Mouse (Mus musculus): ENCODE data around the gene Spon1. TPM values are rescaled to one million over a fixed set of nuclear protein-coding genes. Genes with fewer than 3 reads are reported as not detected.
A peak's percentile ranks its signal among the peaks of the same experiment; 100 is the strongest.

Gene Spon1
- polyA plus RNA-seq, 1 experiment from 2014 or later = 35.1 TPM

DNA sequence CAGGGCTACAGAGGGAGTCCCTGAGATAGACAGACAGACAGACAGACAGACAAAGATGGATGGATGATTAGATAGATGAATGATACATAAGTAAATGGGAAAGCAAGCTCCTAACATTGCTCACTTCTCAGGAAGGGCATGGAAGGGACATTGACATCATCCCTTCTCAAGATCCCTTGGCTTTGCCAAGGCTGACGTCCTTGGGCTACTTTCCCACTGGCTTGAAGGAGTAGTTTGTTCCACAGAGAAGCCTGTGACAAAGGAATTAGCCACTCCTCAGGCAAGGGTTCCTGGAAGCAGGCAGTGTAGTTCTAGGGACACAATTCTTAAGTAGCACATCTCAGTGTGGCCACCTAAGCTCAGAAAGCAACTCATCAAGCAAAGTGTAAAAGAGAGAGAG lies 296.7 kb downstream of the Spon1 start:
- no peak overlapping the region for H3K4me3 ChIP-seq (ENCODE audit: low read depth, low read length)
- H3K9ac ChIP-seq (replicated peaks; ENCODE audit: low read depth) = no peak overlapping the region
- ATAC-seq = peak; percentile 19; the same call in 1 of the 2 replicates
- TF ChIP-seq CTCF (IDR thresholded peaks at IDR 0.05) (no peak), EP300 (IDR thresholded peaks at IDR 0.05) (no peak; the same call in 1 of the 2 replicates)
- H3K36me3 ChIP-seq (ENCODE audit: insufficient read depth, low read length) = no peaks in the 10 kb centered on the region
- no peaks in the 10 kb centered on the region for H3K9me3 ChIP-seq (ENCODE audit: low read length)
- no peaks in the 10 kb centered on the region for H3K27me3 ChIP-seq (replicated peaks; ENCODE audit: insufficient read depth, low read length)
- H3K4me1 ChIP-seq (ENCODE audit: insufficient read depth, low read depth, low read length) = peaks cover 15% of the 10 kb centered on the region
- 33% methylated on average over 1 of the region's 1 CpGs for WGBS
- no peak overlapping the region for H3K27ac ChIP-seq (ENCODE audit: low read length)
- H3K4me2 ChIP-seq (replicated peaks; ENCODE audit: low read depth, low read length) = no peak overlapping the region
- peak; percentile 57 for DNase-seq (ENCODE audit: low spot score)

- Histone ChIP-seq H3K27me3 (replicated peaks; ENCODE audit: insufficient read depth, low read length) (no peaks in the 10 kb centered on the region), H3K4me3 (ENCODE audit: low read depth, low read length) (no peak overlapping the region), H3K4me2 (replicated peaks; ENCODE audit: low read depth, low read length) (0 out of 2 replicates have a peak overlapping the region, but pooled peaks have one; percentile 3), H3K36me3 (ENCODE audit: insufficient read depth, low read length) (no peaks in the 10 kb centered on the region), H3K9ac (replicated peaks; ENCODE audit: low read depth) (no peak overlapping the region), H3K9me3 (ENCODE audit: low read length) (no peaks in the 10 kb centered on the region), H3K4me1 (ENCODE audit: insufficient read depth, low read depth, low read length) (peaks cover 15% of the 10 kb centered on the region), H3K27ac (ENCODE audit: low read length) (0 out of 2 replicates have a peak overlapping the region, but pooled peaks have one; percentile 14)
- no peak for TF ChIP-seq CTCF (IDR thresholded peaks at IDR 0.05)
- no peak for TF ChIP-seq EP300 (IDR thresholded peaks at IDR 0.05)
- peak; percentile 25; the same call in 1 of the 2 replicates for ATAC-seq
- no peak for DNase-seq (ENCODE audit: low spot score)
- WGBS = 29% methylated on average over 8 of the region's 8 CpGs
Measured at GRCm38 (mm10) chr7:114063534-114063933, 297.7 kb downstream of the Spon1 start.

DNA sequence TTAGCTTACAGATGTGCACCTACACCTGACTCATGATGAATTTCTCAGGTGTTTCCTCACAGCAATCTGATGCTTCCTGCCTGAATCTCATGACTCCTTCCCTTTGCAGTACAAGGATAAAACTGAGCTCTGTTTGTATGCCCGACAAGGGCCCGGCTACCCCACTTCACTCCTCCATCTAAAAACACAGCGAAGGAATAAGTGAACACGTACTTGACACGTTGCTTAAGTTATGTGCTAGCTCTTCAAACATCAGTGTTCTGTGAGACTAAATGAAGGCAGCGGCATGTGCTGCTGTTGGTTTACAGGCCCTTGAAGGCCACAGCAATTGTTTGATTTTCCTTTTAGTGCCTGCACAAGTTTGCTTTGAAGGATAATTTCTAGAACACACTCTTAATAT lies 298.2 kb downstream of the Spon1 start:
- 0 out of 2 replicates have a peak overlapping the region, but pooled peaks have one; percentile 3 for H3K4me2 ChIP-seq (replicated peaks; ENCODE audit: low read depth, low read length)
- no peaks in the 10 kb centered on the region for H3K9me3 ChIP-seq (ENCODE audit: low read length)
- 45% methylated on average over 6 of the region's 6 CpGs for WGBS
- no peak overlapping the region for H3K4me3 ChIP-seq (ENCODE audit: low read depth, low read length)
- H3K36me3 ChIP-seq (ENCODE audit: insufficient read depth, low read length) = no peaks in the 10 kb centered on the region
- TF ChIP-seq CTCF (IDR thresholded peaks at IDR 0.05) (no peak), EP300 (IDR thresholded peaks at IDR 0.05) (no peak)
- DNase-seq (ENCODE audit: low spot score) (peak; percentile 74), ATAC-seq (peak; percentile 72)
- H3K9ac ChIP-seq (replicated peaks; ENCODE audit: low read depth) = no peak overlapping the region
- no peaks in the 10 kb centered on the region for H3K27me3 ChIP-seq (replicated peaks; ENCODE audit: insufficient read depth, low read length)
- H3K27ac ChIP-seq (ENCODE audit: low read length) = 0 out of 2 replicates have a peak overlapping the region, but pooled peaks have one; percentile 14
- H3K4me1 ChIP-seq (ENCODE audit: insufficient read depth, low read depth, low read length) = peaks cover 15% of the 10 kb centered on the region

DNA sequence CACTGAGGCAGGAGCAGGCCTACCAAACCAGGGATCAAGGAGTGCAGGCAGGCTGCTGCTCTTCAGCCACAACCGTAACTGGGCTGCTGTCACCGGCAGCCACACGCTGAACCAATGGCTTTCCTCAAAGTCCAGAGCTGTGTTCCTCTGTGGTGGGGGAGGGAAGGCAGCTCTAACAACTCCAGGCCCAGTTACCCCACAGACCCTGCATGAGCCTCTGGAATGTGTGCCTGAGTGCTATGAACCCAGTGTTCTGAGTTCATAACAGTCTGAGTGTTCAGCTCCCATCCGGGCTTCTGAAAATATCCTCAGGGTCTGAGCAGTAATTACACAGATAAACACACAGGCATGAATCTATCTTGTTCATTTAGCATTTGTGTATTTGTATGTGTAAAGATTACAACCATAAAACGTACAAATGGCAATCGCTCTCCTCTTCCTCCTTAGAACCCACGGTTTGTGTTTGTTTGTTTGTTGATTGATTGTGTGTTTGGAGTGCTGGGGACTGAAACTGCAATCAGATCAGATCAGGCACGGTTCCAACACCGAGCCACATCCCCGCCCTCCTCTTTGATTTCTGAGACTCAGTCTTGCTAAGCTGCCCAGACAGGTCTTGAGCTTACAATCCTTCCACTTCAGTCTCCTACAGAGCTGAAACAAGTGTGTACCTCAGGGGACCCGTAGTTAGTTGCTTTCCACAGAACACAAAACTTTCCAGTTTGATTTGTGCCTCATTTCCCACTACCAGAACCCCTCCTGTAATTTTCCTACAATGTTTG lies 299.8 kb downstream of the Spon1 start:
- ATAC-seq (no peak), DNase-seq (ENCODE audit: low spot score) (peak; percentile 40)
- no peak overlapping the region for H3K4me3 ChIP-seq (ENCODE audit: low read depth, low read length)
- H3K4me1 ChIP-seq (ENCODE audit: insufficient read depth, low read depth, low read length) = peaks cover 15% of the 10 kb centered on the region
- H3K27ac ChIP-seq (ENCODE audit: low read length) = no peak overlapping the region
- no peaks in the 10 kb centered on the region for H3K9me3 ChIP-seq (ENCODE audit: low read length)
- H3K9ac ChIP-seq (replicated peaks; ENCODE audit: low read depth) = no peak overlapping the region
- no peaks in the 10 kb centered on the region for H3K36me3 ChIP-seq (ENCODE audit: insufficient read depth, low read length)
- no peaks in the 10 kb centered on the region for H3K27me3 ChIP-seq (replicated peaks; ENCODE audit: insufficient read depth, low read length)
- no peak overlapping the region for H3K4me2 ChIP-seq (replicated peaks; ENCODE audit: low read depth, low read length)
- TF ChIP-seq CTCF (IDR thresholded peaks at IDR 0.05) (no peak), EP300 (IDR thresholded peaks at IDR 0.05) (no peak)
- 29% methylated on average over 11 of the region's 11 CpGs for WGBS

DNA sequence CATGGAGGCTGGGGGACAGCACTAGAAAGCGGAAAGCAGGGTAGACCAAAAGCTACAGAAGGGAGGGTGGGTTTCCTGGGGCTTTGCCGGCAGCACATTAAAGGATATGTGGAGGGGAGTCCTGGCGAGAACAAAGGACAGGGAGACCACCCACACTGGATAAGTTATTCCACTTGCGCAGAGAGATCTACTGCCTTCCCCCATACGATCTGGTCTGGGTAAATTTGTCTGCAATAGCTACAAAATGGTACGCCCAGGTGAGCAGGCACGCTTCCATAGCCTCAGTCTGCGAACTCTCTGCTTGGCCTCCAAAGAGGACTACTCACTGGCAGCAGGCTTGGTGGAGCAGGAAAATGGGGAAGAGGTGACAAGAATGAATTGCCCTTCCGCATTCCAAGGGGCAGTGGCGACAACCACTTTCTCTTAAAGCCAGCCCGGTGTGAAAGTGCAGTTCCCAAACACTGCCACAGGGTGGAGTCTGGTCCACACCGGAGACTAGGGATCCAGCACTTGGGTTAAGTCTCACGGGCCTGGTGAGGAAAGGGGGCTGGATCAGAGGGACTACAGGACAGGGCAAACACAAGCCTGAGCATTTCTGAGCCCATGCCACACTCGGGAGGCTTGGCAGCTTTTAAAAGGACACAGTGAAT lies 300.9 kb downstream of the Spon1 start:
- no peaks in the 10 kb centered on the region for H3K36me3 ChIP-seq (ENCODE audit: insufficient read depth, low read length)
- peaks cover 15% of the 10 kb centered on the region for H3K4me1 ChIP-seq (ENCODE audit: insufficient read depth, low read depth, low read length)
- H3K27me3 ChIP-seq (replicated peaks; ENCODE audit: insufficient read depth, low read length) = no peaks in the 10 kb centered on the region
- H3K27ac ChIP-seq (ENCODE audit: low read length) = no peak overlapping the region
- H3K9me3 ChIP-seq (ENCODE audit: low read length) = no peaks in the 10 kb centered on the region
- peak overlapping the region; percentile 49 for H3K4me2 ChIP-seq (replicated peaks; ENCODE audit: low read depth, low read length)
- 8% methylated on average over 14 of the region's 14 CpGs for WGBS
- TF ChIP-seq EP300 (IDR thresholded peaks at IDR 0.05) (no peak), CTCF (IDR thresholded peaks at IDR 0.05) (peak; percentile 98)
- DNase-seq (ENCODE audit: low spot score) (peak; percentile 91), ATAC-seq (peak; percentile 71)
- H3K4me3 ChIP-seq (ENCODE audit: low read depth, low read length) = 0 out of 2 replicates have a peak overlapping the region, but pooled peaks have one; percentile 6
- no peak overlapping the region for H3K9ac ChIP-seq (replicated peaks; ENCODE audit: low read depth)

GRCm38 (mm10) chr7:114068956-114069533 lies 303.2 kb downstream of the Spon1 start:
- TF ChIP-seq EP300 (IDR thresholded peaks at IDR 0.05) = no peak
- H3K36me3 ChIP-seq (ENCODE audit: insufficient read depth, low read length) = no peaks in the 10 kb centered on the region
- WGBS = 83% methylated on average over 11 of the region's 11 CpGs
- H3K4me1 ChIP-seq (ENCODE audit: insufficient read depth, low read depth, low read length) = peaks cover 10% of the 10 kb centered on the region; the same call in 1 of the 2 replicates
- no peak overlapping the region for H3K4me2 ChIP-seq (replicated peaks; ENCODE audit: low read depth, low read length)
- no peak overlapping the region for H3K9ac ChIP-seq (replicated peaks; ENCODE audit: low read depth)
- H3K27ac ChIP-seq (ENCODE audit: low read length) = no peak overlapping the region
- ATAC-seq = no peak
- no peaks in the 10 kb centered on the region for H3K9me3 ChIP-seq (ENCODE audit: low read length)
- DNase-seq (ENCODE audit: low spot score) = no peak
- H3K4me3 ChIP-seq (ENCODE audit: low read depth, low read length) = no peak overlapping the region
- H3K27me3 ChIP-seq (replicated peaks; ENCODE audit: insufficient read depth, low read length) = no peaks in the 10 kb centered on the region
